Mouse (Mus musculus) urinary bladder, postnatal 25 days (tissue): ENCODE data around the gene Noc3l.
A peak's percentile ranks its signal among the peaks of the same experiment; 100 is the strongest.

Source experiments
- DNase-seq: peaks from one replicate; pipeline ENCODE4 v3.0.0; 2022; ENCODE audit warnings: low spot score

Noc3l gene

GRCm38 (mm10) chr19:38818766-38819426 is at the start of gene Noc3l:
Gene Noc3l, minus strand, starts transcription at chr19:38819237.
- DNase-seq = peak; percentile 97

DNA sequence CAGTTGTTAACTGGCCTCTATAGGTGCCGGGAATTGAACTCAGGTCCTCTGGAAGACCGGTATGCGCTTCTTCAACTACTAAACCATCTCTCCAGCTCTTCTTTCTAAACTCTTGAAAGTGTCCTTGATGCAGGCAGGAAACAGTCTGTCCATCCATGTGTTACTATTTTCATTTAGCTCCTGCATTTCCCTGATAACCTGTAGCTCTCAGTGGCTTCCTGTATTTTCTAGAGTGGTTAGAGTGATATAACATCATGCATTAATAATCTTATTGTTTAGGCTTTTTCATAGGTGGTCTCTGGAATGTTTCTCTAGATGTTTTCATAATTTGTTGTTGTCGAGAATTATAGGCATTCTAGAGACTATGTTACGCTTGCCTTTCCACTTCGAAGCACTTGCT is 43.5 kb upstream of the Noc3l start:
- no peak for DNase-seq

GRCm38 (mm10) chr19:38858224-38858623 is 39.2 kb upstream of the Noc3l start:
- DNase-seq = no peak

GRCm38 (mm10) chr19:38846373-38846772 is 27.3 kb upstream of the Noc3l start:
- DNase-seq = no peak

- no peak for DNase-seq
Measured at GRCm38 (mm10) chr19:38844817-38845216, 25.8 kb upstream of the Noc3l start.

GRCm38 (mm10) chr19:38837171-38837641 is 18.2 kb upstream of the Noc3l start:
- DNase-seq = peak; percentile 34

GRCm38 (mm10) chr19:38836438-38837170 is 17.6 kb upstream of the Noc3l start, which contains the start of gene Tbc1d12:
Gene Tbc1d12, plus strand, starts transcription at chr19:38836579.
- DNase-seq = peak; percentile 92

GRCm38 (mm10) chr19:38836084-38836437 is 17.0 kb upstream of the Noc3l start:
- no peak for DNase-seq

DNA sequence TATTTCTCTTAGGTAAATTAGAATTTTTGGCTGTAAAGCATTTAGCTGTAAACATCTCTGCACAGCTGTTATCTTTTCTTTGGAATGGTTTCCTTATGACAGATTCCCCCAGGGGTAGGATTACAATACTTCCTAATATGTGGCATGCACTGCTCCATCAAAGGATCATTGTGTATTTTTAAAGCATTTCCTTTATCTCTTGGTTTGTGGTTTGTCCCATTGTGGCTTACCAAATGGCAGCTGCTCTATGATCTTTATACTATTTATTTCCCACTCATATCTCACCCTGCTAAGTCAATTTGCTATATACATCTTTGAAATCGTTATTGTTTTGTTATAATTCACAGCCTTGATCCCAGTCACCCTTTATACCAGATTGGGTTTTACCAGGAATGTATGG is 14.2 kb upstream of the Noc3l start:
- no peak for DNase-seq

DNA sequence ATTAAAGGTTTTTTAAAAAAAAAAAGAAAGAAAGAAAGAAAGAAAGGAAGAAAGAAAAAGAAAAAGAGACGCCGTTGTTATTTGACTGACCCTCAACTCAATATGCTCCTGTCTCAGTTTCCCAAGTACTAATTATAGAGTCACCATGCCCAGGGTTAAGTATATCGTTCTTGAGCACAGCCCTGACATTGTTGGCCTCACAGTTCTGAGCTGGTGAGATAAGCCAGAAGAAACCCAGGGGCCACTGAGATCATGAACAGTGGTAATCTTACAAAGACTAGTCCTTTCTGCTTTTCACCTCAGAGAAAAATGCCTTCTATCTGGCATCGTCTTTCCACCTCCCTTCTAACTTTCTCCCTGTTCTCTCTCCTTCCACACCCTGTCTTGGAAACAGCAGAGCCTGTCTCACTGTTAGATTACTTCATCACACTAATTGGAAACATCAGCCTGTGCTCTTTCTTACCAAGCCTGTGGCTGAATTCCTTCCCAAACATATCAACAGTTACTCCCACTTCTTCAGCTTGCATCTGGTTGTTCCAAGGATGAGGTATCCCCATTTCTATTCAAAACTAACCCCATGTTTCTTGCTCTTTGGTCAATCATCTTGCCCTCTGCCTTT is 1.3 kb upstream of the Noc3l start:
- DNase-seq = no peak

GRCm38 (mm10) chr19:38819427-38819802 is 378 bp upstream of the Noc3l start:
- DNase-seq = no peak

DNA sequence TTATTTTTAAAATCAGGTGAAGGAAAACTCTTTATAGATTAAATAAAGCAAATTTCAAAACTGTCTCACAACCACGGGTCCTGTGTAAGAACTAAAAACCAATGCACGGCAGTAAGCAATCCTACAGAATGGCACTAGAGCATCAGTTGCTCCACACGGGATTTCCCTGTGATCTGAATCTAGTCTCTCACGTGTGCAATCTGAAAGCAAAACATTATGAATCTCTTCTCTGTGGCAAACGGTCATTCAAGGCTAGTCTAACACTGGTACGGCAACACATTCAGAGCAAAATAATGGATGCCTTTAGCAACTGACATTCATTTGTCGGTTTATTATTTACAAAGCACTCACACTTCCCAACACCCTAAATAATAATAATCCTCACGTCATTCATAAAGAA is 846 bp downstream of the Noc3l start:
- DNase-seq = no peak

DNA sequence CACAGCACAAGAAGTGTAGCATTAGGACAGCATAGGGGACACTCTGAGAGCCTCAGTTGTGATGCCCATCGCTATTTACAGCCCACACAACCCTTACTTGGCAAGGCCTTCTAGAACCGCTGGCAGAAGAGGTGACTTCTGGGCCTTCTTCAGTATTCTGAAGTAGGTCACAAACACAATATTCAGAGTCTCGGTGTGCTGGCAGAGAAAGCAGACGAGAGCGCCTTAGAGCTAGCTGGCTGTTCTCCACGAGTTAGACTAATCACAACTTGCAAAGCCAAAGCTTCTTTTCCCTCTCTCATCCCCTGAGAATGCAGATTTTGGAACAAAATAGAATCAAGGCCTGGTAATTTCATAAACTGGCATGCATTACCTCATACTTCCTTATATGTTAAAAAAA is 20.2 kb downstream of the Noc3l start:
- no peak for DNase-seq

- no peak for DNase-seq
Measured at GRCm38 (mm10) chr19:38798291-38798690, 20.7 kb downstream of the Noc3l start.

DNA sequence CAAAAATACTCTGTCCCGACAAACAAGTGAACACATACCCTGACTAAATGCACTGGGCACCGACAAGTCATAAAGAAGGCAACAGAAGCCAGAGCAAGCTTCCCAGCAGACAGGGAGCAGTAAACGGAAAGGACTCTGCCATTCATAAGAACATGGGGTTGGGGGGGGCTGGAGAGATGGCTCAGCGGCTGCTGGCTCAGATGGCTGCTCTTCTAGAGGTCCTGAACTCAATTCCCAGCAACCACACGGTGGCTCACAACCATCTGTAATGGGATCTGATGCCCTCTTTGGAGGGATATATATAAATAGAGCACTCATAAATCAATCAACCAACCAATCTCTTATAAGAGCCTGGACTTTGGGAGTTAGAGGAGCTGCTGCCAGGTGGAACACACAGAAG is 22.5 kb downstream of the Noc3l start:
- DNase-seq = no peak

- DNase-seq = no peak
Measured at GRCm38 (mm10) chr19:38793563-38794045, 25.4 kb downstream of the Noc3l start.

DNA sequence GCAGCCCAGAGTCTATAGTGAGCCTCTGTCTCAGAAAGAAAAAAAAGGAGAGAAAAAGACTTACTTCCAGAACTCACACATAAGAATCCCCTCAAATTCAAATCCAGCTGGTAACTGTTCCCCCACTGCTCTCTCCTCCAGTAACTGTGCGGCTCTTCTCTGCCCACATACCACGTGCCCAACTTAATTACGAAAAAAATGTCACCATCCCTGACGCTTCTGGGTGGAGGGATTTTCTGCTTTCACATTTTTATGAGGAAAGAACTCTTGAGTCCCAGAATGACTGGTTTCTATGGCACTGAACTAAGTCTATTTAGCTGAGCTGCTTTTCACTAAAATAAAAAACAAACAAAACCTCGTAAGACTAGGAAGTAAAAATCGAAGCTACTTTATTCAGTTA is 31.3 kb downstream of the Noc3l start:
- no peak for DNase-seq

DNA sequence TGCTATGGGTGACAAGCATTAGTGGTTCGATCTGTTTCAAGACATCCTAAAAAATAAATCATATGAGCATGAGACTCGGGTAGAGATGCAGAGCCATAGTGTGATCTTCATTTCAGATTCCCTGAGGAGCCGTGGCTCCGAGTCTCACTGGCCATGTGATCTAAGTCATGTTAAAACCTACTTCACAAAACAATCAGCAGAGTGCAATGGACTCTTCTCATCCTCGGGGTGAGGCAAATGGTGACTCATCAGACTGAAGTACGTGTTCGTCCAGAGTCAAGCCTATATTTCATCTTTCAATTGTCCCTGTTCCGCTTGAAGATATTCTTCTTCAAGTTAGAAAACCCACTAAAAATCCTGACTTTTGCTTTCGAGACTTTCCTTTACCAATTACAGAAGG is 35.5 kb downstream of the Noc3l start:
- DNase-seq = no peak

DNA sequence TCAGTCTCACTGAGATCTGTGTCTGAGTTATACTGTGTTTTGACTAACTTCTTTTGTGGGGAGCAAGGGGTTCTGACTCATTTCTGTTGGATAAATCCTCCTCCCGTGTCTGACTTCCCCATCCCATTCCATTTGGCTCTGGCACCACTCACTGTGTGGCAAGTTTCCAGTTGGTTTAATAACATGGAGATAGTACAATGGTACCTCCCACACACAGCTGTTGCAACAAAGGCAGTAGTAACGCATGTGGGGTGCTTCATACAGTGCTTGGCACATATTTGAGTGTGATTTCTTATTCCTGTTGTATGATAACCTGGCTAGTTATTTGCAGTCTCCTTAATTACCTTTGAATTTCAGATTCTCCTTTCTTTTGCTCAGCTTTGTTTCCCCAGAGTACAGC is 40.2 kb downstream of the Noc3l start:
- DNase-seq = no peak

- peak; percentile 23 for DNase-seq
Measured at GRCm38 (mm10) chr19:38775548-38775947, 43.5 kb downstream of the Noc3l start.

GRCm38 (mm10) chr19:38766306-38766705 is 52.7 kb downstream of the Noc3l start:
- no peak for DNase-seq

DNA sequence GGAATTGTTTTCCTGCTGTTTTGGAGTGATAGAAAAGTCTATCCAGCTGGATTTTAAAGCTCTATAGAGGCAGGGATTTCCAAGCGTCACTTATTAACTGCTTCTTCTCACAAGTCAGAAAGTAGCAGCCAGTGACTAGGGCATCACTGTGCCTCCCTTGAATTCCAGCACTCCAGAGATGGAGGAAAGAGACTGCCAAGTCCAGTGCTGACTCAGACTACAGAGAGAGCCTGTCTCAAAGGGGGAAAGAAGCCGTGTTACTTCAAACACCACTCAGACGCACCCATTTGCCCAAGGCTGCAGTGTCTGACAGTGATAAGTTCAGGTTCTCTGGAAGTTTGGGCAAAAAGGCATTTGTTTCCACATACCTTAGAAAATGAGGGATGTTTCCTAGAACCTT is 58.6 kb downstream of the Noc3l start:
- no peak for DNase-seq
